Mouse (Mus musculus) brain, embryonic 14.5 days (tissue): ENCODE data around the gene Vti1b.
"Not testable (repeated sequence)": the region's sequence is repeated elsewhere in the genome, so short reads cannot be mapped to it uniquely, and the experiment has no call there.

ENCODE experiments used
- CTCF ChIP-seq: fragments of 200-500 bp; IDR thresholded peaks from 2 replicates; pipeline ENCODE4 v1.5.1; 2012; ENCODE audit warnings: inconsistent platforms, mild to moderate bottlenecking, moderate library complexity, borderline replicate concordance; ENCODE audit not compliant: insufficient read depth, insufficient read length; ENCODE audit errors: extremely low read depth
- POLR2A ChIP-seq: fragments of 200-500 bp; IDR thresholded peaks from 2 replicates; pipeline ENCODE4 v1.6.1; 2012; ENCODE audit warnings: mild to moderate bottlenecking, inconsistent platforms, borderline replicate concordance; ENCODE audit not compliant: poor library complexity, insufficient read depth, insufficient read length, severe bottlenecking; ENCODE audit errors: extremely low read depth

DNA sequence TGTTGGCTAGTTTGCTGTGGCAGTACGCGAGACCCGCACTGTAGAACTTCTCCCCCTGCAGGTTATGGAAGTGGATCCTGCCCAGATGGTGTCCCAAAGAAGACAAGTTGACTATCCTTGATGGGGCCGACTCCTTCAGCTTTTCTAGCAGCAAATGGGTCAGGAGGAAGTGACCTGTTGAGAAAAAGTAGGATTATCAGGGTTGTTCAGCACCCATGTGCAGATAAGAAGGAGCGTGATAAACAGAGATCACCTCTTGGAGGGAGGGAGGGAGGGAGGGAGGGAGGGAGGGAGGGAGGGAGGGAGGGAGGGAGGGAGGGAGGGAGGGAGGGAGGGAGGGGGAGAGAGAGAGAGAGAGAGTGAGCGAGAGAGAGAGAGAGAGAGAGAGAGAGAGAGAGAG, 12.7 kb upstream of the Vti1b start:
- not testable (repeated sequence) for TF ChIP-seq CTCF, POLR2A
